Mouse (Mus musculus): ENCODE results near the gene Ascl2. TPM values are rescaled to one million over a fixed set of nuclear protein-coding genes. Genes with fewer than 3 reads are reported as not detected.

Ascl2 gene
- polyA plus RNA-seq (2015; fragmentation: Nextera tagmentation; extraction: Ambion mirVana): 0.40 and 0.98 TPM in 2 replicates

DNA sequence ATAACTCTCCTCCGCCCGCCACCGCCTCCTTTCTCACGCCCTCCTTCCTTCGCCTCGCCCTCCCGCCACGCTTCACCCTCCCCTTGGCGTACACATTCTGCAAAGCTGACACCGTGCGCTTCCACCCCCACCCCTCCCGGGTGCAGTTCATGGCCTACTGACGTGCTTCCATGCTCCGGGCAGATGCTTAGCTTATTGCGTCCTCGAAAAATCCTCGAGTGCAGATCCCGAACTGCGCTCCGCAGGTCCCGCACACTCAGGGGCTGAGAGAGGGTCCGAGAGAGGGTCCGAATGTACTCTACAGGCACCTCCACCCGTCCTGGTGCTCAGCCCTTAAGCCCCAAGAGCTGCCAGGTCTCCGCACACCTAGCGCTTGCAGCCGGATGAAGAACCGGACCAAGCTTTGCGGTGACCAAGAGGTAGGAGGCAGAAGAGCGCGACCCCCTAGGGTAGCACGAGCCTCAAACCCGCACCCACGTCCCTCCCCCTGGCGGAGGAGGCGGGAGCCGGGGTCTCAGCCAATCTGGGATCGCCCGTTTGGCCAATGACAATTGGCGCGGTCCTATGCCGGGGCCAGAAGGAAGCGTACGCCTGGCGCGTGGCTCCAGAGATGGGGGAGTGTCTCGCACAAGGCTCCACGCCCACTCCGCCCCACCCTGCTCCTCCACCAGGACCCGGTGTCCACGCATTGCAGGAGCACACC is at the start of gene Ascl2:
TSS of gene Ascl2 (minus strand) at position 456 of the 703 bp plus-strand sequence.
- H3K27me3 ChIP-seq (replicated peaks; ENCODE audit: control insufficient read depth, insufficient read depth, low read length): peaks cover 63% of the 10 kb centered on the region
- WGBS: under 1% methylated on average over 50 of the region's 51 CpGs

DNA sequence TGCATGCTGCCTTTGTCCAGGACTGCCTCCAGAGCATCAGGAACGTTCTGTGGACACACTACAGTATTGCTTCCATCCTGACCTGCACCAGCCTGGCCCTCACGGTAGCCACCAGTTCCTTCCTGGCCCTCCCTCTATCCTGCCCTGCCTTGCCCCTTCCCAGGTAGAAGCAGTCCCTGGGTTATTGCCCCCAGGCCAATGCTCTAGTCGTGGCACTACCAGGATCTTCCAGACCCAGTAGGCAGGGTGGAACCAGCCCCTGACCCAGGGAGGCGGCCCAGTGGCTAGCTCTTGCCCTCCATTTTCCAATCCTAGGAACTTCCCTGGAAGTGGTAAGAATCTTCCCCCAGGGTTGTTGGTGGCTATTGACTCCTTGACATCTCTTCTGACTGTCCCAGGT is 48.1 kb upstream of the Ascl2 start:
- H3K4me2 ChIP-seq (ENCODE audit: low read length): no peak overlapping the region
- H3K9ac ChIP-seq (replicated peaks; ENCODE audit: low read depth, low read length): no peak overlapping the region
- ATAC-seq: no peak
- no peak overlapping the region for H3K4me3 ChIP-seq (replicated peaks; ENCODE audit: low read length)
- H3K36me3 ChIP-seq (ENCODE audit: control insufficient read depth, insufficient read depth): no peaks in the 10 kb centered on the region
- 72% methylated on average over 4 of the region's 4 CpGs for WGBS
- no peak overlapping the region for H3K27ac ChIP-seq (ENCODE audit: low read length)
- no peaks in the 10 kb centered on the region for H3K27me3 ChIP-seq (replicated peaks; ENCODE audit: control insufficient read depth, insufficient read depth, low read length)
- no peaks in the 10 kb centered on the region for H3K9me3 ChIP-seq (ENCODE audit: control insufficient read depth, low read length)
- H3K4me1 ChIP-seq (replicated peaks; ENCODE audit: control insufficient read depth, insufficient read depth, low read length): peaks cover 13% of the 10 kb centered on the region

More for the DNA sequence above, at the start of gene Ascl2:
- Histone ChIP-seq H3K27ac (ENCODE audit: low read length) (no peak within 1 kb of the TSS), H3K36me3 (ENCODE audit: control insufficient read depth, insufficient read depth) (no peaks in the 10 kb centered on the region), H3K4me2 (ENCODE audit: low read length) (peak within 1 kb of the TSS; percentile 85), H3K9ac (replicated peaks; ENCODE audit: low read depth, low read length) (peak within 1 kb of the TSS; percentile 33; the same call in 1 of the 2 replicates), H3K4me3 (replicated peaks; ENCODE audit: low read length) (peak within 1 kb of the TSS; percentile 52), H3K9me3 (ENCODE audit: control insufficient read depth, low read length) (no peaks in the 10 kb centered on the region), H3K4me1 (replicated peaks; ENCODE audit: control insufficient read depth, insufficient read depth, low read length) (peaks cover 22% of the 10 kb centered on the region)
- peak; percentile 62 for ATAC-seq

DNA sequence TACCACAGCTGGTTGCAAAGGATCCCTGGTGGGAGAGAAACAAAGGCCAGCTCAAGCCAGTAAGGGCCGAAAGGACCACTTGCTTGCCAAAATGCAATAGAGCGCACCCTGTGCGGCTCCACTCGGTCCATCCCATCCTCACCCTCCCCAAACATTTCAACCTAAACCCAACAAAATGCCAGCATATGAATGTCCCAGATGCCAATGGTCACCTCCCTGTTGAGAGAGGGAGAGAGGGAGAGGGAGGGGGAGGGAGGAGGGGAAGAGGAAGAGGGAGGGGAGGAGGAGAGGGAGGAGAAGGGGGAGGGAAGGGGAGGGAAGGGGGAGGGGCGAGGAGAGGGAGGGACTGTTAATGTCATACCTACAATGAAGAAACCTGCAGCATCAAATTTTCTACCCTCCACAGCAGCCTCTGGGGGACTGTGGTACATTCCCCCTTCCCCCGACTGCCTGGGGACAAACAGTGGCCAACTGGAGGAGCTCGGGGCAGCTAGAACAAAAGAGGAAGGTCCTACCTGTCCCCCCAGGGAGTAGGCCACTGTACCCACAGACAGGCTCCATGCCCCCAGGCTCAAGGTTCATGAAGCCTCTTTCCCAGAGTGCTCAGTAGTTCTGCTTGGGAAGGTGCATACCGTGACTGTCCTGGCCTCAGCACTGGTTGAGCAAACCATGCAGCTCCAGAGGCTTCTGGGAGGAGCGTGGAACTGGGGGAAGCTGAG is 47.5 kb upstream of the Ascl2 start:
- WGBS: 40% methylated on average over 8 of the region's 9 CpGs
- H3K9ac ChIP-seq (replicated peaks; ENCODE audit: low read depth, low read length): no peak overlapping the region
- no peaks in the 10 kb centered on the region for H3K9me3 ChIP-seq (ENCODE audit: control insufficient read depth, low read length)
- H3K27me3 ChIP-seq (replicated peaks; ENCODE audit: control insufficient read depth, insufficient read depth, low read length): no peaks in the 10 kb centered on the region
- no peaks in the 10 kb centered on the region for H3K36me3 ChIP-seq (ENCODE audit: control insufficient read depth, insufficient read depth)
- H3K4me1 ChIP-seq (replicated peaks; ENCODE audit: control insufficient read depth, insufficient read depth, low read length): peaks cover 13% of the 10 kb centered on the region
- no peak overlapping the region for H3K4me3 ChIP-seq (replicated peaks; ENCODE audit: low read length)
- ATAC-seq: peak; percentile 55; the same call in 1 of the 2 replicates
- H3K27ac ChIP-seq (ENCODE audit: low read length): no peak overlapping the region
- H3K4me2 ChIP-seq (ENCODE audit: low read length): 0 out of 2 replicates have a peak overlapping the region, but pooled peaks have one; percentile 14

DNA sequence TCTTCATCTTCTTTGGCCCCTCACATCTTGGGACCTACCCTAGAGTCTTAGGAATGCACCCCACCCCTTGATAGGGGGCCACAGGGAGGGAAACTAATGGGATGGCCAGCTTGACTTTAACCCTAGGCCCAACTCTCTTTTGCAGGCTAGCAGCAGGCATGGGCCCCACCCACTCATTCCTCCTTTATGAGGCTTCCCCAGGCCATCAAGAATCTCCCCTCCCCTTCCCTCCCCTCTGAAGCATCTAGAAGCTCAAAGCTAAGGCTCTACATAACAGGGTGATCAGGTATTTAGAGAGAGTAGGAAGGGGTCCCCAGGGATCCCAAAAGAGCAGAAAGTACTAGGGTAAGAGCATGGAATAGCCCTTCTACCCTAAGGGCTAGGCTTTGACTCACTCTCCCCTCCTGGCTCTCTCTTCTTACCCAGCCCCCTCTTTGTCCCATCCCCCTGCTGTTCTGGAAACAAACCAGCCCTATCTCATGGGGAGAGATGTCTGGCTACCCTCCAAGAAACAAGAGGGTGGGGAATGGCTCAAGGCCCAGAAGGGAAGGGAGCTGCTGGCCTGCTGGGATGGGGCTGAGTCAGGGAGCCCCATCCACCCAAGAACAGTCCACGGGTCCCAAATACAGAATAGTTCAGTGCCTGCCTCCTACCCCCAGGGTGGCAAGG is 46.8 kb upstream of the Ascl2 start:
- WGBS: 8% methylated on average over 1 of the region's 1 CpGs
- Histone ChIP-seq H3K4me2 (ENCODE audit: low read length) (0 out of 2 replicates have a peak overlapping the region, but pooled peaks have one; percentile 14), H3K27ac (ENCODE audit: low read length) (peak overlapping the region; percentile 45; the same call in 1 of the 2 replicates), H3K36me3 (ENCODE audit: control insufficient read depth, insufficient read depth) (no peaks in the 10 kb centered on the region), H3K9me3 (ENCODE audit: control insufficient read depth, low read length) (no peaks in the 10 kb centered on the region), H3K4me1 (replicated peaks; ENCODE audit: control insufficient read depth, insufficient read depth, low read length) (peaks cover 13% of the 10 kb centered on the region), H3K9ac (replicated peaks; ENCODE audit: low read depth, low read length) (no peak overlapping the region), H3K27me3 (replicated peaks; ENCODE audit: control insufficient read depth, insufficient read depth, low read length) (no peaks in the 10 kb centered on the region), H3K4me3 (replicated peaks; ENCODE audit: low read length) (no peak overlapping the region)
- peak; percentile 79 for ATAC-seq

DNA sequence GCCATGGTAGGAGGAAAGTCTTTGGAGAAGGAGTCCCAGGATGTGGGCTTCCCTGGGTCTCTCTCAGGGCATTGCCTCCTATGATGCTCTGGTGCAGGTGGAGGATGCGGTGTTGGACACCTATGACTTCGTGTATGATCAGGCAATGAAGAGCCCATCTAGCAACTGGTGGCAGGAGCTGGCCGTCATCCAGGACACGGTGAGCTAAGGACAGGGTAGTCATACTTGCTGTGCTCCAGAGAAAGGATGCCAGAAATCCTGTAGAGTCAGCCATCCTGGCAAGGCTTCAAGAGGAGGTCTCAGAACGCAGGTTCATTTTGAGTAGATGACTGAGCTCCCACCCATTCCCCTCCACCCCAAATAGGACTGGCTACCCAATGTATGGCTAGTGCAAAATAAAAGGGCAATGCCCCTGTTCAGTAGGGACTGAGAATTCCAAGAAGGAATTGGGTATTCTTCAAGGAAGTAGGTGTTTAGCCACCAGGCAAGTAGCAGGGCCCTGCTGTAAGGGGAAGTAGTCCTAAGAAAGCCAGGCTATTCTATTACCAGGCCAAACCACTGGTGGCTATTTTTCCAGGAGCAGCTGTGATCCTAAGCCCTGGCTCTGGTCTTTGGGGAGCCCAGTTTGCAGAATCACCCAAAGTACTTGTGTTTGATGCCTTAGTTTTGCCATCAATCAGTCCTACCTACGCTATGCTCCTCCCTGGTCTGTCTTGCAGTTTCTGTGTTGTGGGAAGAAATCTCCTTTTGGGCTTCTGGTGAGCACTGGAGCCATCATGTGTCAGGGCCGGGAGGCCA is 46.0 kb upstream of the Ascl2 start:
- WGBS: 82% methylated on average over 7 of the region's 7 CpGs
- no peak overlapping the region for H3K4me3 ChIP-seq (replicated peaks; ENCODE audit: low read length)
- no peaks in the 10 kb centered on the region for H3K9me3 ChIP-seq (ENCODE audit: control insufficient read depth, low read length)
- peaks cover 13% of the 10 kb centered on the region for H3K4me1 ChIP-seq (replicated peaks; ENCODE audit: control insufficient read depth, insufficient read depth, low read length)
- no peaks in the 10 kb centered on the region for H3K36me3 ChIP-seq (ENCODE audit: control insufficient read depth, insufficient read depth)
- no peak overlapping the region for H3K27ac ChIP-seq (ENCODE audit: low read length)
- no peak overlapping the region for H3K9ac ChIP-seq (replicated peaks; ENCODE audit: low read depth, low read length)
- H3K4me2 ChIP-seq (ENCODE audit: low read length): no peak overlapping the region
- no peaks in the 10 kb centered on the region for H3K27me3 ChIP-seq (replicated peaks; ENCODE audit: control insufficient read depth, insufficient read depth, low read length)
- no peak for ATAC-seq

DNA sequence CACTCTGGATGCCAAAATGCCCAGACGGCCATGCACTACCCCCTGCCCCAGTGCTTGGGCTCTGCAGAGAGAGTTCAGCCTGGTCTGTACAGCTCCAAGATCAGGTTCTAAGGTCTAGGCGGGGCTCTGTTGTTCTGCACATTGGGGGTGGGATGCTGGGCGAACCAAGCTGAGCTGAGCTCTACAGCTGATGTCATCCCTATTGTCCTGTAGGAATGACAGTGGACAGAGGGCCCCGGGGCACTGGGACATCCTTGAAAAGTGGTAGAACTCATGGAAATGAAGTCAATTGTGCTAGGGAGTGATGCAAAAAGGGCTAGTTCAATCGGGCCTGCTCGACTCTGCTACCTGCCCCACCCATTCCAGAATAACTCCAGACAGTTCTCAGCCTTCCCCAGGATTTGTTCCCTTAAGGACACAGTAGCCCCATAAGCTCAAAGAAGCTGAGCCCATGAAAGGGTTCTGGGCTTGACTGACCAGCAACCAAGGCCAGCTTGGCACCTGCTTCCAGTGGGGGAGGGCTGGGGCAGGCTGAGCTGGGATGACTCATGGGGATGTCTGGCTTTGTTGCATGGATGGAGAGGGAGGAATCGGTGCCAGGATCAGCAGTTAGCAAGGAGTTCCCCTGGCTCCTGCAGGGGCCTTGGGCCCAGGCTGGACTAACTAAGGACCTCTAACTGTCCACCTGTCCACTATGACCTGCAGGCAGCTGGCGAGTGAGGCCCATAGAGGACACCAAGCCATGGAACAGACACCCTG is 44.5 kb upstream of the Ascl2 start:
- H3K27ac ChIP-seq (ENCODE audit: low read length): no peak overlapping the region
- 67% methylated on average over 8 of the region's 8 CpGs for WGBS
- H3K4me1 ChIP-seq (replicated peaks; ENCODE audit: control insufficient read depth, insufficient read depth, low read length): peaks cover 20% of the 10 kb centered on the region

DNA sequence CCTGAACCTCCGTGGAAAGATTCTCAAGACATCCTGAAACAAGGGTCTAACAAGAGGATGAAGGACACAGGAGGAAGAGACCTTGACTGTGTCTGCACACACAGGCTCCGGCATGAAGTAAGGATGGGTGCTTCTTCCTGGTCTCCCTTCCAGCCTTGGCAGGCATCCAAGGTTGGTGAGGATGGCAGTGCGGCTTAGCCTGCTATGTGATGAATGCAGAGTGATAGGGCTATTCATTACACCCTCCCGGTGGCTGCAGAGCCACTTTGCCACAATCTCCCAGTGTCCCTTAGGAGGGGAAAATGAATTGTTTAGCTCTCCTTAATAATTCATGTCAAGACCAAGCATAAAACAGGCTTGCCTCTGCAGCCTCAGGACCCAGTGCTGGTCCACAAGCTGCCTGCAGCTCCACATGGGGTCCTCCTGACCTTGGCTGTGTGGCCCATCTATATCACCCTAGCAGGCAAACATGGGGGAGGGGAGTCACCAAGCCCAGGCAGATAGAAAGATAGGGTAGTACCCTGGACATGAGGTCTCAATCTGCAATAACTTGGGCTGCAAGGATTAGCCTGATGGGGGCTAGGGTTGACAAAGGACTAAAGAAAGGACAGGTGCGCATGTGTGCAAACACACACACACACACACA is 43.3 kb upstream of the Ascl2 start:
- Histone ChIP-seq H3K9ac (replicated peaks; ENCODE audit: low read depth, low read length) (no peak overlapping the region), H3K27me3 (replicated peaks; ENCODE audit: control insufficient read depth, insufficient read depth, low read length) (no peaks in the 10 kb centered on the region), H3K27ac (ENCODE audit: low read length) (no peak overlapping the region), H3K4me3 (replicated peaks; ENCODE audit: low read length) (no peak overlapping the region), H3K4me2 (ENCODE audit: low read length) (no peak overlapping the region), H3K4me1 (replicated peaks; ENCODE audit: control insufficient read depth, insufficient read depth, low read length) (peaks cover 31% of the 10 kb centered on the region), H3K9me3 (ENCODE audit: control insufficient read depth, low read length) (no peaks in the 10 kb centered on the region), H3K36me3 (ENCODE audit: control insufficient read depth, insufficient read depth) (no peaks in the 10 kb centered on the region)
- ATAC-seq: no peak
- WGBS: 58% methylated on average over 5 of the region's 5 CpGs

More for the DNA sequence above, 44.5 kb upstream of the Ascl2 start:
- H3K36me3 ChIP-seq (ENCODE audit: control insufficient read depth, insufficient read depth): no peaks in the 10 kb centered on the region
- no peak overlapping the region for H3K4me3 ChIP-seq (replicated peaks; ENCODE audit: low read length)
- ATAC-seq: no peak
- no peak overlapping the region for H3K9ac ChIP-seq (replicated peaks; ENCODE audit: low read depth, low read length)
- H3K27me3 ChIP-seq (replicated peaks; ENCODE audit: control insufficient read depth, insufficient read depth, low read length): no peaks in the 10 kb centered on the region
- no peak overlapping the region for H3K4me2 ChIP-seq (ENCODE audit: low read length)
- no peaks in the 10 kb centered on the region for H3K9me3 ChIP-seq (ENCODE audit: control insufficient read depth, low read length)

DNA sequence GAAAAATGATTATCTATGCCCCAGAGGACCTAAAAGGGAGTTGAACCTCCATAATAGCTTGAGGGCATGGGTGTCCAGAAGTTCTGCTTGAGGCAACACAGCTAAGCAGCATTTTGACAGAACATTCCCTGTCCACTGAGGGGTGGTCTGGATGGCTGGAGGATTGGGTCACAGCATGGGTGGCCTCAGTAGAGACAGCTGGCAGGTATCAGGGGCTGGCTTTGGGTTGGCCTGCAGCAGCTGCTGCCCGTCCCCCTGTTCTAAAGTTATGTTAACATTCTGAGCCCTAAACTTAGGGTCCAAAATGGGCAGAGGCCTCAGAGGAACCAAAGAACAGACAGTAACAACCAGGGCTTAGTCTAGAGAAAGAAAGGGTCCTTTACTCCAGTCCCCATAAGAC is 42.2 kb upstream of the Ascl2 start:
- Histone ChIP-seq H3K27ac (ENCODE audit: low read length) (no peak overlapping the region), H3K9ac (replicated peaks; ENCODE audit: low read depth, low read length) (no peak overlapping the region), H3K9me3 (ENCODE audit: control insufficient read depth, low read length) (no peaks in the 10 kb centered on the region), H3K27me3 (replicated peaks; ENCODE audit: control insufficient read depth, insufficient read depth, low read length) (no peaks in the 10 kb centered on the region), H3K36me3 (ENCODE audit: control insufficient read depth, insufficient read depth) (no peaks in the 10 kb centered on the region), H3K4me3 (replicated peaks; ENCODE audit: low read length) (no peak overlapping the region), H3K4me2 (ENCODE audit: low read length) (no peak overlapping the region), H3K4me1 (replicated peaks; ENCODE audit: control insufficient read depth, insufficient read depth, low read length) (peaks cover 29% of the 10 kb centered on the region)
- WGBS: 93% methylated on average over 1 of the region's 1 CpGs
- no peak for ATAC-seq

Measured in forebrain, embryonic 16.5 days (tissue).